Mouse (Mus musculus) limb, embryonic 12.5 days (tissue): Measurements from ENCODE around the gene Git2. TPM values are rescaled to one million over a fixed set of nuclear protein-coding genes. Genes with fewer than 3 reads are reported as not detected.
A peak's percentile ranks its signal among the peaks of the same experiment; 100 is the strongest.

Source experiments
- ATAC-seq: fragments of 200-750 bp; cut with Nextera tagmentation; 2 replicates; pipeline ENCODE4 v1.8.0; 2017; ENCODE audit warnings: low read depth, moderate TSS enrichment; ENCODE audit not compliant: insufficient number of reproducible peaks, insufficient read depth, low FRiP score, low TSS enrichment
- H3K27ac ChIP-seq: fragments of 300-500 bp; sonication (generic); 2 replicates; pipeline ENCODE4 v1.5.1; 2016; ENCODE audit warnings: mild to moderate bottlenecking, moderate library complexity
- H3K27me3 ChIP-seq: fragments of 300-500 bp; sonication (generic); 2 replicates; pipeline ENCODE4 v1.6.1; 2016; ENCODE audit warnings: mild to moderate bottlenecking, moderate library complexity
- H3K36me3 ChIP-seq: fragments of 300-500 bp; sonication (generic); 2 replicates; pipeline ENCODE4 v1.6.1; 2016; ENCODE audit warnings: mild to moderate bottlenecking, moderate library complexity
- H3K4me1 ChIP-seq: fragments of 300-500 bp; sonication (generic); replicated peaks from 2 replicates; pipeline ENCODE4 v1.6.1; 2016
- H3K4me2 ChIP-seq: fragments of 300-500 bp; sonication (generic); 2 replicates; pipeline ENCODE4 v1.6.1; 2016; ENCODE audit warnings: mild to moderate bottlenecking, moderate library complexity
- H3K4me3 ChIP-seq: fragments of 300-500 bp; sonication (generic); replicated peaks from 2 replicates; pipeline ENCODE4 v1.5.1; 2016; ENCODE audit warnings: mild to moderate bottlenecking
- H3K9ac ChIP-seq: fragments of 300-500 bp; sonication (generic); replicated peaks from 2 replicates; pipeline ENCODE4 v1.6.1; 2016; ENCODE audit warnings: mild to moderate bottlenecking, moderate library complexity
- H3K9me3 ChIP-seq: fragments of 300-500 bp; sonication (generic); 2 replicates; pipeline ENCODE4 v1.6.1; 2016; ENCODE audit warnings: mild to moderate bottlenecking, moderate library complexity
- WGBS: fragments of 180-500 bp; shearing (Covaris S2); methylation state at CpG from one replicate; pipeline ENCODE4 v1.1.7; 2016; 5-methylcytosine and 5-hydroxymethylcytosine counted together
- polyA plus RNA-seq: library from polyadenylated mRNA; unstranded; fragments of >200 nt; fragmentation: Nextera tagmentation; extraction: Ambion mirVana; gene quantifications from 2 replicates; pipeline ENCODE4 v1.2.1, GENCODE M21; 2016

Gene Git2
- polyA plus RNA-seq, 1 experiment from 2014 or later, result 48.8 TPM

- H3K4me1 ChIP-seq, result peaks cover 11% of the 10 kb centered on the region
- peak overlapping the region; percentile 36 for H3K4me3 ChIP-seq
- peak overlapping the region; percentile 67 for H3K4me2 ChIP-seq
- ATAC-seq, result peak; percentile 52; the same call in 1 of the 2 replicates
- H3K9me3 ChIP-seq, result no peaks in the 10 kb centered on the region
- no peak overlapping the region for H3K27ac ChIP-seq
- H3K27me3 ChIP-seq, result peaks cover 10% of the 10 kb centered on the region; the same call in 1 of the 2 replicates
- WGBS, result 7% methylated on average over 40 of the region's 40 CpGs
- H3K9ac ChIP-seq, result peak overlapping the region; percentile 31; the same call in 1 of the 2 replicates
- H3K36me3 ChIP-seq, result peaks cover 79% of the 10 kb centered on the region
Observed at GRCm38 (mm10) chr5:114796299-114797012, 21.1 kb upstream of the Git2 start.

GRCm38 (mm10) chr5:114795653-114796052 lies 20.3 kb upstream of the Git2 start:
- Histone ChIP-seq H3K27me3 (peaks cover 10% of the 10 kb centered on the region; the same call in 1 of the 2 replicates), H3K4me2 (no peak overlapping the region), H3K4me3 (no peak overlapping the region), H3K9me3 (no peaks in the 10 kb centered on the region), H3K27ac (no peak overlapping the region), H3K4me1 (peaks cover 8% of the 10 kb centered on the region), H3K9ac (no peak overlapping the region), H3K36me3 (peaks cover 79% of the 10 kb centered on the region)
- WGBS, result 76% methylated on average over 9 of the region's 9 CpGs
- no peak for ATAC-seq

GRCm38 (mm10) chr5:114795231-114795630 lies 19.9 kb upstream of the Git2 start:
- H3K9ac ChIP-seq, result no peak overlapping the region
- H3K27ac ChIP-seq, result no peak overlapping the region
- H3K4me3 ChIP-seq, result no peak overlapping the region
- peaks cover 8% of the 10 kb centered on the region for H3K4me1 ChIP-seq
- ATAC-seq, result no peak
- WGBS, result 53% methylated on average over 9 of the region's 9 CpGs
- no peaks in the 10 kb centered on the region for H3K9me3 ChIP-seq
- H3K4me2 ChIP-seq, result no peak overlapping the region
- peaks cover 10% of the 10 kb centered on the region; the same call in 1 of the 2 replicates for H3K27me3 ChIP-seq
- peaks cover 79% of the 10 kb centered on the region for H3K36me3 ChIP-seq

- Histone ChIP-seq H3K27ac (no peak overlapping the region), H3K36me3 (peaks cover 75% of the 10 kb centered on the region), H3K27me3 (peaks cover 10% of the 10 kb centered on the region; the same call in 1 of the 2 replicates), H3K9me3 (no peaks in the 10 kb centered on the region), H3K9ac (no peak overlapping the region), H3K4me2 (no peak overlapping the region), H3K4me1 (peaks cover 8% of the 10 kb centered on the region), H3K4me3 (no peak overlapping the region)
- no peak for ATAC-seq
- WGBS, result 75% methylated on average over 4 of the region's 4 CpGs
Observed at GRCm38 (mm10) chr5:114794609-114795008, 19.3 kb upstream of the Git2 start.

- Histone ChIP-seq H3K9me3 (no peaks in the 10 kb centered on the region), H3K27me3 (peaks cover 10% of the 10 kb centered on the region; the same call in 1 of the 2 replicates), H3K4me1 (peaks cover 8% of the 10 kb centered on the region), H3K9ac (no peak overlapping the region), H3K36me3 (peaks cover 74% of the 10 kb centered on the region), H3K27ac (no peak overlapping the region), H3K4me3 (no peak overlapping the region), H3K4me2 (no peak overlapping the region)
- ATAC-seq, result no peak
- WGBS, result 91% methylated on average over 7 of the region's 7 CpGs
Observed at GRCm38 (mm10) chr5:114793317-114793716, 18.0 kb upstream of the Git2 start.

- ATAC-seq, result no peak
- no peaks in the 10 kb centered on the region for H3K9me3 ChIP-seq
- no peak overlapping the region for H3K4me2 ChIP-seq
- H3K36me3 ChIP-seq, result peaks cover 46% of the 10 kb centered on the region
- H3K27ac ChIP-seq, result no peak overlapping the region
- no peak overlapping the region for H3K4me3 ChIP-seq
- no peak overlapping the region for H3K9ac ChIP-seq
- no peaks in the 10 kb centered on the region for H3K27me3 ChIP-seq
- H3K4me1 ChIP-seq, result no peaks in the 10 kb centered on the region
- WGBS, result 69% methylated on average over 5 of the region's 5 CpGs
Observed at GRCm38 (mm10) chr5:114785196-114785595, 9.9 kb upstream of the Git2 start.

GRCm38 (mm10) chr5:114784622-114785165 lies 9.4 kb upstream of the Git2 start:
- peaks cover 45% of the 10 kb centered on the region for H3K36me3 ChIP-seq
- H3K4me1 ChIP-seq, result no peaks in the 10 kb centered on the region
- ATAC-seq, result no peak
- H3K27me3 ChIP-seq, result no peaks in the 10 kb centered on the region
- H3K9ac ChIP-seq, result no peak overlapping the region
- H3K4me2 ChIP-seq, result no peak overlapping the region
- no peak overlapping the region for H3K4me3 ChIP-seq
- no peaks in the 10 kb centered on the region for H3K9me3 ChIP-seq
- WGBS, result 88% methylated on average over 16 of the region's 16 CpGs
- no peak overlapping the region for H3K27ac ChIP-seq

GRCm38 (mm10) chr5:114783405-114784163 lies 8.3 kb upstream of the Git2 start:
- Histone ChIP-seq H3K27ac (no peak overlapping the region), H3K4me2 (no peak overlapping the region), H3K9me3 (no peaks in the 10 kb centered on the region), H3K9ac (no peak overlapping the region), H3K36me3 (peaks cover 34% of the 10 kb centered on the region), H3K4me3 (no peak overlapping the region), H3K27me3 (no peaks in the 10 kb centered on the region), H3K4me1 (no peaks in the 10 kb centered on the region)
- 85% methylated on average over 12 of the region's 12 CpGs for WGBS
- ATAC-seq, result no peak

GRCm38 (mm10) chr5:114782991-114783390 lies 7.7 kb upstream of the Git2 start:
- Histone ChIP-seq H3K4me3 (no peak overlapping the region), H3K36me3 (peaks cover 30% of the 10 kb centered on the region), H3K9ac (no peak overlapping the region), H3K4me2 (no peak overlapping the region), H3K4me1 (no peaks in the 10 kb centered on the region), H3K27me3 (no peaks in the 10 kb centered on the region), H3K9me3 (no peaks in the 10 kb centered on the region), H3K27ac (no peak overlapping the region)
- no peak for ATAC-seq
- WGBS, result 86% methylated on average over 9 of the region's 9 CpGs

GRCm38 (mm10) chr5:114780912-114781311 lies 5.6 kb upstream of the Git2 start:
- Histone ChIP-seq H3K4me2 (no peak overlapping the region), H3K4me3 (no peak overlapping the region), H3K36me3 (peaks cover 9% of the 10 kb centered on the region; the same call in 1 of the 2 replicates), H3K9ac (no peak overlapping the region), H3K27me3 (no peaks in the 10 kb centered on the region), H3K4me1 (peaks cover 6% of the 10 kb centered on the region), H3K9me3 (no peaks in the 10 kb centered on the region), H3K27ac (no peak overlapping the region)
- ATAC-seq, result no peak
- 86% methylated on average over 7 of the region's 7 CpGs for WGBS

- WGBS, result 63% methylated on average over 7 of the region's 7 CpGs
- no peak overlapping the region for H3K4me3 ChIP-seq
- no peaks in the 10 kb centered on the region for H3K27me3 ChIP-seq
- H3K27ac ChIP-seq, result no peak overlapping the region
- peaks cover 11% of the 10 kb centered on the region for H3K4me1 ChIP-seq
- no peak overlapping the region for H3K9ac ChIP-seq
- no peak for ATAC-seq
- 0 out of 2 replicates have a peak, but pooled peaks cover 3% of the 10 kb centered on the region for H3K36me3 ChIP-seq
- H3K4me2 ChIP-seq, result no peak overlapping the region
- no peaks in the 10 kb centered on the region for H3K9me3 ChIP-seq
Observed at GRCm38 (mm10) chr5:114779956-114780489, 4.7 kb upstream of the Git2 start.
